Mouse (Mus musculus) retina, postnatal 7 days (tissue): ENCODE measurements around the gene Cenpj.
A peak's percentile ranks its signal among the peaks of the same experiment; 100 is the strongest.

ENCODE experiments used
- DNase-seq: peaks from one replicate; pipeline ENCODE4 v3.0.0-alpha.2; 2012; ENCODE audit warnings: low read depth, low spot score

The Cenpj gene

DNA sequence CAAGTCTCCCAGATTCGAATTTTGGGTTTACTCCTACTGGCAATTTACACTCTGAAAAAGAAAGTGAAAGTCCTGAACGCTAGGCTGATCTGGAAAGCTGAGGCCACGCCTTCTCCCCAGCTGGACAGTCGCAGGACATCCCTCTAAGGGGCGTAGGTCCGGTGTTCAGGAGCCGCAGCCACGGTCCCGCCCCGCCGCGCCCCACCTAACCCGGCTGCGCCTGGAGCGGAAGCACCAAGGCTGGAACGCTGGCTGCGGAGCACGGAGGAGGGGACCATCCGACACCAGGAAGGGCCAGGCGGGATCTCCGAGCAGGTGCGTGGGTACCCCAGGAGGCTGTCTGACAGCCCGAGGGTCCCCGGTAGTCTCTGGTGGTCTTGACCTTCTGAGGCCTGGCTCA lies at the start of gene Cenpj, which contains the start of gene Parp4:
TSS of gene Cenpj (minus strand) at position 10 of the 400 bp plus-strand sequence.
TSS of gene Parp4 (plus strand) at position 204 of the 400 bp plus-strand sequence.
- DNase-seq: peak; percentile 17

DNA sequence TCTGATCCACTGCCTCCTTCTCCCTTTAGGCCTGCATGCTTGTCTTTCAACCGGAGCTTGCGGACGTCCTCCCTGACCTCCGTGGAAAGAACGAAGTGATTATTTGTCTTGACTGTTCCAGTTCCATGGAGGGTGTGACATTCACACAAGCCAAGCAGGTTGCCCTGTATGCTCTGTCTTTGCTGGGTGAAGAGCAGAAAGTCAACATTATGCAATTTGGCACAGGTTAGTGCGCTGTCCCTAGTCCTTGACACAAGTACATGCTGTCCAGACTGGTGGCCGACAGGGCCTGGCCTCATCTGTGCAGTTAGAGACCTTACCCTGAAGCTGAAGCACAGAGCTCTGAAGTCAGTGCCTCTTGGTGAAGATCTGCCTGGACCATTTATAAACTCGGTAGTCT lies 45.2 kb upstream of the Cenpj start:
- no peak for DNase-seq

DNA sequence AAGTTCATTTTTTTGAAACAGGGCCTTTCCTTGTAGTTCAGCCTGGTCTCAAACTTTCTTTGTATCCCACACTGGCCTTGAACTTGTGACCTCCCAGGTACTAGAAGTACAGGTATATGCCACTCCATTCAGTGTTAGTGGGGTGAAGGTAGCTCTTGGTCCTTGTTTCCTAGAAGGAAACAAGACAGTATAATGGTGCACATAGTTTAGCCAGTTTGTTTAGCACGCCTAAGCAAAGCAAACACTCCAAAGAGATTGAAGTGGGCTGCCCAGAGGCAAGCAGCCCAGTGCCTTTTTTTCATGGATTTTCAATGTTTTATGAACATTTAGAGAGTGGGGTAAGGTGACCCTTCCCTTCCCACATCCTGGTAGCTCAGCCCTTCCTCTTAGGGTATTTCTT lies 42.2 kb upstream of the Cenpj start:
- DNase-seq: no peak

- no peak for DNase-seq
These were observed 38.0 kb upstream of the Cenpj start for GRCm38 (mm10) chr14:56613212-56613611.

DNA sequence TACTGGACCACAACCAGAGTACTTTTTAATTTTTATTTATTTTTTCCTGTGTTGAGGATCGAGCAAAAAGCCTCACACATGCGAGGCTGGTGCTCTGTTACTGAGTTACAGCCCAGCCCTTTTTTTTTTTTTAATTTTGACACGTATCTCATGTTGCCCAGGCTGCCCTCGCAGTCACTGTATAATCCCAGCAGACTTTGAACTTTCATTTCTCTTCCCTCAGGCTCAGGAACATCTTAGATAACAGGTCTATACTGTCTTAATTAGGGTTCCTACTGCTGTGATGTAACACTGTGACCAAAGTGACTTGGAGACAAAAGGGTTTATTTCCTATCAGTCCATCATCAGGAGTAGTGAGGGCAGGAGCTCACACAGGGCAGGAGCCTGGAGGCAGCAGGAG lies 29.9 kb upstream of the Cenpj start:
- DNase-seq: no peak

- no peak for DNase-seq
These were observed 29.2 kb upstream of the Cenpj start for GRCm38 (mm10) chr14:56604438-56604837.

GRCm38 (mm10) chr14:56602069-56602468 lies 26.8 kb upstream of the Cenpj start:
- DNase-seq: no peak

DNA sequence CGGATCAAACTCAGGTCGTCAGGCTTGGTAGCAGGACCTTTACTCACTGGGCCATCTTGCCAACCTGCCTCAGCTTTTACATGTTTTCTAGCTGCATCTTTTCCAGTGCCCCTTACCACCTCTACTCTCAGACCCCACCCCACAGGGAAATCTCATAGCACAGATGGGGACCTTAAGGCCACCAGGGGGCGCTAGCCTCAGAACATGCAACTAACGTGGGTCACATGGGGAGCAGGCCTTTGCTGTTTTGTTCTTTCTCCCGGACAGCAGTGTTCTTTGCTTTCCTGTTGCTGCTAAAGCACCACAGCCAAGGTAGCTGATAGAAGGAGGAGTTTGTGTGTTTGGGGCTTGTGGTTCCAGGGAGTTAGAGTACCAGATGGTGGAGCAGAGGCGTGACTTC lies 23.5 kb upstream of the Cenpj start:
- DNase-seq: peak; percentile 28

DNA sequence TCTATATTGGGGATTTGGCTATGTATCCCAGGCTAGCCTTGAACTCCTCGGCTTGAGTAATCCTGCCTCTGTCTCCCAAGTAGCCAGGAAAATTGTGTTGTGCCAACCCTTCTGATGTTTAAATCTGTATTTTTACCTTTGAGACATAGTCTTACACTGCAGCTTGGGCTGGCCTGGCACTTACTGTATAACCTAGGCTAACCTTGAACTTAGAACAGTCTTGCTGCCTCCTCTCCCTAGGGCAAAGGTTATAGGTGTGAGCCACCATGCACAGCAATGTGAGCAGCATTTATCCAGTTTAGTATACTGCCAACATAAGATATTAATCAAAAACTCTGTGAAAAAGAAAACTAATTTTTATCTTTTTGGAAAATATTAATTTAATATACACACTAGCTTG lies 19.6 kb upstream of the Cenpj start:
- no peak for DNase-seq

DNA sequence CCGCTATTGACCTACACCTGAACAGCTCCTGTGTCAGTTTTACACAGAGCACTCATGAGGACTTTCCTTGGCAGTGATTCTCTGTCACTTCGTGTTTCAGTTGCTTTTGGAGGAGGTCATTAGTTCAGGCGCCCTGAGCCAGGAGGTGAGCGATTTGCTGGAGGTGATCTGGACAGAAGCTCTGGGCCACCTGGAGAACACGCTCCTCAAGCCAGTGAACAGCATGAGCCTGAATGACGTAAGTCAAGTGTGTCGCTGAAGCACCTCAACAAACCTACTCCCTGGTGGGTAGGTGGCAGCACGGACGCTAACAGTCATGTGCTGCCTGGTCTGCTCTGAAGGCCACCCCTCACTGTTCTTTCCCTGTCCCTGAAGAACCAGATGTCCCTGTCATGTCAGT lies 17.0 kb upstream of the Cenpj start:
- DNase-seq: no peak

GRCm38 (mm10) chr14:56582294-56582693 lies 7.1 kb upstream of the Cenpj start:
- DNase-seq: no peak

DNA sequence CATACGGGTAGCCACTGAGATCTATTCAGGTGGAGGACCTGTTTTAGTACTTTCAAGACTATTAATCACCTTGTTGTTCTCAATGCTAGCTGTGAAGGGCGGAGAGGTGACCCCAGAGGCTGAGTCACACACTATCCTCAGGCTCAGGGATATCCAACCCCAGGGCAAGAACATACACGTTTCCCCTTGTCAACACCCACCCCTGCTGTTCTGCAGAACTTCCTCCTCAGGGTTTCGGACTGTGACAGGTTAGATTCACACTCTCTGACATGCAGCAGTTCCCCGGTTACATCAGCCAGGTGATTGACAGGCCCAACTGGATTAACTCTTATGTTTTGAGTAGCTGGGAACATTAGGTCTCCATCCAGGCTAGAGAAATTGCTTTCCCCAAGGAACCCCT lies 5.9 kb upstream of the Cenpj start:
- no peak for DNase-seq

GRCm38 (mm10) chr14:56579011-56579410 lies 3.8 kb upstream of the Cenpj start:
- DNase-seq: no peak

DNA sequence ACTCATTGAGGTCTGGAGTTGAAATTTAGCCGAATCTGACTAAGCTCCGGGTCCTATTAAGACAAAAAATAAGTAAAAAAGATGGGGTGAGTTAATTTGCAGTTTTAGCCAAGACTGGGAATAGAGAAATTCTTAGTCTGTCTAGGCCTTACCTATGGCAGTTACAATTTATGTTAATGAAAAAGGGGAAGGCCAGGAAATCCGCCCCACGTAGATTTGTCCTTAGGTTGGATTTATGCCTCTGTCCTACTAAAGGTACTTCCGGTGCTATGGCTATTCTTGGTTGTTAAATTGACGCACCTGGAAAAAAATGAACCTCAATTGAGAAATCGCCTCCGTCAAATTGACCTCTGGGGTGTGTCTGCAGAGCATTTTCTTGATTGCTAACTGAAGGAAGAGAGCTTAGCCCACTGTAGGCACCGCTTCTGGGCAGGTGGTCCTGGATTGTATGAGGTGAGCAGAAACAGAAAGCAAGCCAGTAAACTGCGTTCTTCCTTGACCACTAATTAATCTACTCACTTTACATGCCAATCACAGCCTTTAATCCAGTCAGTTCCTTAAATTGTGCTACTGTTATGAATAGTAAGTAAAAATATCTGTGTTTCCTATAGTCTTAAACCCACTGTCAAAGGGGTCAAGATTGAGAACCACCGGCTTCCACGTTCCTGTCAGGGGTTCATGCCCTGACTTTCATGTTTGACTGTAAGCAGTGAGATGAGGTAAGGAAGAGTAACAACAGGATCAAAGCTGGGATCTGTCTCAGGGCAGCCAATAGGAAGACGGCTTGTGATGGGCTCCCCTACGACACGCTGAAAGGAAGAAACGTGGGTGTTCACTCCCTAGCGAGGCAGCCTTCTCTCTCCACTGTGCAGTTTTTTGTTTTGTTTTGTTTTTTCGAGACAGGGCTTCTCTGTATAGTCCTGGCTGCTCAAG lies 1.0 kb upstream of the Cenpj start:
- DNase-seq: no peak

GRCm38 (mm10) chr14:56572546-56572945 lies 2.7 kb downstream of the Cenpj start:
- DNase-seq: no peak

DNA sequence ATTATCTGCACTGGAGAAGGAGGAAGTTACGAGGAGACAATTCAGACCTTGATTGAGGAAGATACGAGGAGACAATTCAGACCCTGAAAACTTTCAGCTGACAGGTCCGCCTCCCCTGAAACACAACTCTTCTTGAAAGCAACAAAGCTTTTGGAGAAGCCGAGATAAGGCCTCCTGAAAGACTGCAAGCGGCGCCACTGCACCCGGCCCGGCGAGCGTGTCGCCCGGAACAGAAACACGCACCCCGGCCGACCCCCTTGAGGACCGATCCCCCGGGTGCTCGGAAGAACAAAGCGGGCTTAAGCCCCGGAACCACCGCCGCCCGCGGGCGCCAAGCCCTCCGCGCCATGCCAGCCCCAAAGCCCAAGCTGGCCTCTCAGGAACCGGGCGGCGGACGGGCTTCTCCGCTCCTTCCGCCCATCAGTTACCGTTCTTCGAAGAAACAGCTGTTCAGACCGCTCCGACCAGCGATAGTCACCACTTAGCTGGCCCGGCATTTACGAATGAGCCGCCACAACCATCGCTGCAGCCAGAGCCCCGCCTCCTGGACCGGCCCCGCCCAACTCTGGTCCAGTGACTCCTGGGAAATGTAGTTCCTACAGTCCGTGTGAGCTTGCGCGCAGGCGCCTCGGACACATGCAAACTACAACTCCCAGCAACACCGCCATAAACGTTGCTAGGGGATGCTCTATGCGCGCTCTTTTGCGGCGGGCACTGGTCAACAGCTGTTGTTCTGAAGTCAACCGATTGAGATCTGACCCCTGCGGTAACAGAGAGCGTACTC lies 3.7 kb downstream of the Cenpj start:
- DNase-seq: peak; percentile 91

DNA sequence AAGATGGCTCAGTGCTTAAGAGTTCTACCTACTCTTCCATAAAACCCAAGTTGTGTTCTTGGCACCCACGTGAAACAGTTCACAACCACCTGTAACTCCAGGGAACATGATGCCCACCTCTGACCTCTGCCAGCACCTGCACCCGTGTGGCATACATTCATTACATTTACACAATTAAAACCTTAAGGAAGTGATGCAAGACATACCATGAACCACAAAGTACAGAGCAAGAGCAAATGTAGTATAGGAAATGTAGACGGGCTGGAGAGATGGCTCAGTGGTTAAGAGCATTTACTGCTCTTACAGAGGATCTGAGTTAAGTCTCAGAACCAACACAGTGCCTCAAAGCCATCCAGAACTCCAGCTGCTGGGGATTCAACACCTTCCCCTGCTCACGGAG lies 6.2 kb downstream of the Cenpj start:
- no peak for DNase-seq

DNA sequence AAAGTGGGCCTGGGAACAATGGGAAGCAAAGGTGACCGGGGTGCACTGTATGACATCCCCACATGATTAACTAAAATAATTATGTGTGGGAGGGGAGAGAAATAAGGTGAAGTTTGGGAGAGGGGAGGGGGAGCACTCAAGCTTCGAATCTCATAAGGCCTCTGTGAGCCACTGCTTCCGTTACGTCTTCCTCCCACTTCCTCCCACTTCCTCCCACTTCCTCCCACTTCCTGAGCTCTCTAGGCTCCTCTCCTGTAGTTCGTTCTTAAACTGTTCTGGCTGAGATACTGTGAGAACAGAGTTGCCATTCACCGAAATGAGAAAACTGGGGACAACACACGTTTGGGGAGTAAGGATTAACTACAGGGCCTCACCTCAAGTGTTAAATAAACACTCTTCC lies 7.7 kb downstream of the Cenpj start:
- DNase-seq: no peak

DNA sequence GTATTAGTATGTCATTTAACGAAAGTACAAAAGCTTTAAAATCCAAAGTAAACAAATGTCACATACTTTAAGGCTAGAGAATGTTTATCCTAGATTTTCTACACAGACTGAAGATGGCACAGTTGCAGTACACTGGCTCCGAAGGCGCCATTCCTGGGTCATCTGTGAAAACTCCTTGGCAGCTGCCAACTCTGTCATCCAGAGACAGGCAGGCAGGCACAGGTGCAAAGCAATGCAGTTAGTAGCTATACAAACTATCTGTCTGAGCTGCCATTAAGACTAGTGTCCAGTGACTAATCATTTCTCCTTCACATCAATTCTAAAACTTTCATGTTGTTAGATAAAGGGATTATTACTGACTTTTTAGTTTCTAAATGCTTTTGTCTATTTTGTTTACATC lies 16.1 kb downstream of the Cenpj start:
- no peak for DNase-seq

- no peak for DNase-seq
These were observed 20.5 kb downstream of the Cenpj start for GRCm38 (mm10) chr14:56554716-56555115.

GRCm38 (mm10) chr14:56553331-56553730 lies 21.9 kb downstream of the Cenpj start:
- no peak for DNase-seq

DNA sequence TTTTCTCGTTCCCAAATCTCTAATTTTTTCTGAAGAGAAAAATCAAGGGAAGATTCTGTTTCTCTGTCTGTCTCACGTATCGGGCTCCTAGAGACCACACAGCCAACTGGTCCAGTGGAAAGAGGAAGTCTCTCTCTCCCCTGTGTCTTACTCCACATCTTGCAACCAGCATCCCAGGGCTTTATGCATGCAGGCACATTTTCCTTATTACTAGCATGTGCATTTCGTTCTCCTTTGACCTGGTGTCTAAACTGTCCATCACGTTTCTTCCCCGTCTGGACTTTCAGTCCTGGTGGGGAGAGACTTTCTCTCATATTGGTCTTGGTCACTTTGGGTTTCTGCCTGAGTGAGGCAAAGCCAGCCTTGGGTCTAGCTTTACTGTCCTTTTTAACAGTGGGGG lies 22.3 kb downstream of the Cenpj start:
- DNase-seq: no peak

- no peak for DNase-seq
These were observed 24.3 kb downstream of the Cenpj start for GRCm38 (mm10) chr14:56550960-56551359.
